In the genomic region with DNA sequence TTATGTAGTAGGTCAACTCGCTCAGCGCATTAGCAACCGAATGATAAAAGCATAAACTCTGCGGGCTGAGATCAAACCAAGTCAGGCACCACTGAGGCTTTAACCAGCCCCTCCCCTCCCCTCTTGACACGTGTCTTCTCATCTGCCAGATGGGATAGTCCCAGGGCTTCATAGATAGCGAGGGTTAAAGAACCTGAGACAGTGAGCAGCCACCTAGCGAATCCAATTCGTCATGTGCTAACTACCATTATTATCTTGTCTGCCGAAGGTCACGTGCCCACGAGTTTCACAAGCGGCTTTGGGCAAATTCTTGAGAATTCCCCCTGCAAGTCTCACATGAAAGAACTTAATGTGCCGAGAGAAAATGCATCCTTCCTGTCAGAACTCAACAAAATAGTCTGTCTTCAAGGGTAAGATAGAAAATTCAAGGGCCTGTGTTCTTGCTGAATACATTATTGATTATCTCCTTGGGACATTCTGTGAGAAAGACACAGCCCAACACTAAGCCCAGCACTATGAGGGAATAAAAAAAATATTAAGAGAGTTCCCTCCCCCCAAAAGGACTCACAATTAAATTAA, we compare ENCODE assay signal across 13 mouse cellular contexts. TPM values are rescaled to one million over a fixed set of nuclear protein-coding genes. Genes with fewer than 3 reads are reported as not detected.
DNase-seq lines count a peak whose midpoint lies in the region; ATAC-seq and TF ChIP-seq lines count a peak whose summit lies in the region.
"Had no signal": no experiment of that assay in that cellular context is flagged by ENCODE, and none has a peak within 500 bp of the region (broad histone marks: within the 10 kb centered on the region; RNA-seq: fewer than 3 reads in every experiment).

No protein-coding gene starts in this region.

- no peak for ATAC-seq in midbrain, embryonic 16.5 days
- ATAC-seq in hindbrain, embryonic 14.5 days (ENCODE audit: low FRiP score) = no peak
- ATAC-seq in neural tube, embryonic 14.5 days (ENCODE audit: low read depth) = no peak

- TF ChIP-seq POLR2A in MEL (IDR thresholded peaks at IDR 0.05; ENCODE audit: control insufficient read depth in 1 of 2, insufficient read depth in 1 of 2, low read depth in 1 of 2, low read length in 2 of 2, poor library complexity in 1 of 2) = peak in 1 of 2 experiments; percentile 60; a peak in 2 of 4 replicates

- TF ChIP-seq RAD21 in MEL (IDR thresholded peaks at IDR 0.05; ENCODE audit: low read depth, low read length) = no peak

- H3K27me3 ChIP-seq in midbrain, embryonic 16.5 days (ENCODE audit: control insufficient read depth, insufficient read depth, low read depth, low read length) = no peaks in the 10 kb centered on the region
- peaks cover 8% of the 10 kb centered on the region; the same call in 1 of the 2 replicates for H3K27me3 ChIP-seq in midbrain, embryonic 10.5 days (ENCODE audit: low read depth, poor library complexity, severe bottlenecking)
- no peaks in the 10 kb centered on the region for H3K27me3 ChIP-seq in MEL (ENCODE audit: control insufficient read depth in 1 of 2, insufficient read depth in 2 of 2, low read length in 2 of 2)
- H3K27me3 ChIP-seq in hindbrain, embryonic 14.5 days (ENCODE audit: control insufficient read depth, insufficient read depth, low read length) = no peaks in the 10 kb centered on the region
- no peaks in the 10 kb centered on the region for H3K27me3 ChIP-seq in neural tube, embryonic 14.5 days (ENCODE audit: control insufficient read depth, insufficient read depth, low read length)

- no peak for DNase-seq in midbrain, embryonic 10.5 days (ENCODE audit: low spot score)
- DNase-seq in MEL (ENCODE audit: low read depth, low spot score) = peak; percentile 97
- no peak for DNase-seq in hindbrain, embryonic 14.5 days (ENCODE audit: low spot score)
- DNase-seq in kidney, adult 18-20 months = no peak
- DNase-seq in kidney, adult 9 months = no peak
- DNase-seq: kidney, postnatal 14 days; lung, postnatal 14 days had no signal

- no peak overlapping the region for H3K9ac ChIP-seq in midbrain, embryonic 16.5 days (ENCODE audit: low read depth, low read length)
- H3K9ac ChIP-seq in MEL (ENCODE audit: control insufficient read depth, low read depth, low read length, poor library complexity, severe bottlenecking) = peak overlapping the region; percentile 55
- no peak overlapping the region; the same call in 1 of the 2 replicates for H3K9ac ChIP-seq in hindbrain, embryonic 14.5 days
- H3K9ac ChIP-seq in neural tube, embryonic 14.5 days (replicated peaks; ENCODE audit: low read depth, low read length) = peak overlapping the region; percentile 16; the same call in 1 of the 2 replicates

- H3K4me1 ChIP-seq in midbrain, embryonic 16.5 days (ENCODE audit: control insufficient read depth, insufficient read depth, low read length) = peaks cover 34% of the 10 kb centered on the region
- H3K4me1 ChIP-seq in midbrain, embryonic 10.5 days = peaks cover 55% of the 10 kb centered on the region
- peaks cover 2 to 27% of the 10 kb centered on the region in 2 experiments for H3K4me1 ChIP-seq in MEL (ENCODE audit: control insufficient read depth in 1 of 2, insufficient read depth in 2 of 2, low read length in 2 of 2)
- H3K4me1 ChIP-seq in hindbrain, embryonic 14.5 days (replicated peaks; ENCODE audit: control insufficient read depth, insufficient read depth, low read length) = peaks cover 31% of the 10 kb centered on the region
- peaks cover 23% of the 10 kb centered on the region for H3K4me1 ChIP-seq in neural tube, embryonic 14.5 days (ENCODE audit: control insufficient read depth, insufficient read depth, low read length)

- 0 out of 2 replicates have a peak overlapping the region, but pooled peaks have one; percentile 51 for H3K27ac ChIP-seq in midbrain, embryonic 16.5 days (ENCODE audit: low read length)
- no peak overlapping the region for H3K27ac ChIP-seq in midbrain, embryonic 10.5 days (replicated peaks)
- peak overlapping the region; percentile 61 for H3K27ac ChIP-seq in MEL (ENCODE audit: control insufficient read depth, low read depth, low read length)
- no peak overlapping the region for H3K27ac ChIP-seq in hindbrain, embryonic 14.5 days
- H3K27ac ChIP-seq in neural tube, embryonic 14.5 days (ENCODE audit: low read depth, low read length) = 0 out of 2 replicates have a peak overlapping the region, but pooled peaks have one; percentile 10
- H3K27ac ChIP-seq: heart, embryonic 10.5 days had no signal

- peak in 1 of 2 experiments; percentile 76; a peak in 2 of 4 replicates for TF ChIP-seq EP300 in MEL (IDR thresholded peaks at IDR 0.05; ENCODE audit: low read depth in 1 of 2, low read length in 2 of 2)

- peaks cover 12% of the 10 kb centered on the region for H3K36me3 ChIP-seq in midbrain, embryonic 16.5 days (ENCODE audit: control insufficient read depth, insufficient read depth, low read length)
- peaks cover 24% of the 10 kb centered on the region for H3K36me3 ChIP-seq in midbrain, embryonic 10.5 days
- H3K36me3 ChIP-seq in MEL (ENCODE audit: control insufficient read depth in 1 of 2, insufficient read depth in 2 of 2, low read length in 2 of 2) = peaks cover 11 to 33% of the 10 kb centered on the region in 2 experiments
- peaks cover 21% of the 10 kb centered on the region for H3K36me3 ChIP-seq in hindbrain, embryonic 14.5 days (replicated peaks; ENCODE audit: control insufficient read depth, insufficient read depth)
- peaks cover 19% of the 10 kb centered on the region for H3K36me3 ChIP-seq in neural tube, embryonic 14.5 days (ENCODE audit: control insufficient read depth, insufficient read depth, low read length)

- no peaks in the 10 kb centered on the region for H3K9me3 ChIP-seq in midbrain, embryonic 16.5 days (replicated peaks; ENCODE audit: control insufficient read depth, low read length, poor library complexity, severe bottlenecking)
- no peaks in the 10 kb centered on the region for H3K9me3 ChIP-seq in midbrain, embryonic 10.5 days (replicated peaks)
- H3K9me3 ChIP-seq in MEL (replicated peaks; ENCODE audit: insufficient read depth, low read length) = no peaks in the 10 kb centered on the region
- no peaks in the 10 kb centered on the region for H3K9me3 ChIP-seq in hindbrain, embryonic 14.5 days (ENCODE audit: control insufficient read depth, low read length)
- H3K9me3 ChIP-seq in neural tube, embryonic 14.5 days (ENCODE audit: control insufficient read depth, low read length) = no peaks in the 10 kb centered on the region
- H3K9me3 ChIP-seq: G1E; heart, embryonic 10.5 days had no signal

- 51% methylated on average over 13 of the region's 13 CpGs for WGBS in midbrain, embryonic 16.5 days
- WGBS in midbrain, embryonic 10.5 days = 74% methylated on average over 13 of the region's 13 CpGs
- WGBS in hindbrain, embryonic 14.5 days = 36% methylated on average over 13 of the region's 13 CpGs
- WGBS in neural tube, embryonic 14.5 days = 48% methylated on average over 13 of the region's 13 CpGs

- H3K4me3 ChIP-seq in midbrain, embryonic 16.5 days (ENCODE audit: low read depth, low read length) = no peak overlapping the region
- H3K4me3 ChIP-seq in midbrain, embryonic 10.5 days = no peak overlapping the region
- H3K4me3 ChIP-seq in MEL (ENCODE audit: control insufficient read depth in 1 of 2, insufficient read depth in 1 of 2, low read depth in 2 of 2, low read length in 2 of 2) = peak overlapping the region; percentile 12 to 19; a peak in 3 of 4 replicates
- no peak overlapping the region for H3K4me3 ChIP-seq in hindbrain, embryonic 14.5 days (replicated peaks; ENCODE audit: low read length)
- H3K4me3 ChIP-seq in neural tube, embryonic 14.5 days (ENCODE audit: low read depth, low read length) = no peak overlapping the region

- peak overlapping the region; percentile 16; the same call in 1 of the 2 replicates for H3K4me2 ChIP-seq in midbrain, embryonic 16.5 days (ENCODE audit: low read length)
- H3K4me2 ChIP-seq in hindbrain, embryonic 14.5 days (replicated peaks) = peak overlapping the region; percentile 84
- no peak overlapping the region for H3K4me2 ChIP-seq in neural tube, embryonic 14.5 days (ENCODE audit: low read depth, low read length)

- TF ChIP-seq CTCF in MEL (IDR thresholded peaks at IDR 0.05 in 2 of 3, conservative IDR thresholded peaks at IDR 0.05 in 1 of 3; ENCODE audit: control insufficient read depth in 1 of 3, insufficient read depth in 1 of 3, low read depth in 2 of 3, low read length in 3 of 3, poor library complexity in 1 of 3, severe bottlenecking in 1 of 3) = peak in 1 of 3 experiments; percentile 20; a peak in 2 of 6 replicates

- H3K79me2 ChIP-seq in MEL (ENCODE audit: control insufficient read depth, insufficient read depth, low read length, poor library complexity) = peaks cover 34% of the 10 kb centered on the region

RNA-seq across cellular contexts. Expression of a gene that starts 15.8 kb away (rescaled TPM):
- 26.4 and 29.3 TPM in 2 replicates for polyA plus RNA-seq in midbrain, embryonic 16.5 days (2015; fragmentation: Nextera tagmentation; extraction: Ambion mirVana)
- 2.5 and 2.8 TPM in 2 replicates for polyA plus RNA-seq in midbrain, embryonic 10.5 days (2016; fragmentation: Nextera tagmentation; extraction: Ambion mirVana)
- 2.1 and 2.2 TPM in 2 replicates for total RNA-seq in MEL (2012; rRNA removed)
- 1 to 10 TPM in 1 of 2 experiments, not detected in 1; 8.7 TPM for polyA plus RNA-seq in MEL (2012; ENCODE audit: insufficient read depth in 1 of 2, insufficient read length in 2 of 2, low read depth in 1 of 2, low replicate concordance in 2 of 2, missing spikeins in 1 of 2)
- 26.5 and 29.7 TPM in 2 replicates for polyA plus RNA-seq in hindbrain, embryonic 14.5 days (2014; fragmentation: Nextera tagmentation; extraction: Ambion mirVana)
- 23.7 and 29.1 TPM in 2 replicates for polyA plus RNA-seq in neural tube, embryonic 14.5 days (2014; fragmentation: Nextera tagmentation; extraction: Ambion mirVana)
- total RNA-seq: common myeloid progenitor, adult 5-6 weeks; G1E; hematopoietic stem cell, adult 5-6 weeks had no signal

RNA-seq across cellular contexts. Expression of a gene that starts 16.5 kb away (rescaled TPM):
- polyA plus RNA-seq in midbrain, embryonic 16.5 days (2015; fragmentation: Nextera tagmentation; extraction: Ambion mirVana) = 3.7 and 4.4 TPM in 2 replicates
- 0.65 and 0.77 TPM in 2 replicates for polyA plus RNA-seq in midbrain, embryonic 10.5 days (2016; fragmentation: Nextera tagmentation; extraction: Ambion mirVana)
- 50.0 and 72.2 TPM in 2 replicates for total RNA-seq in MEL (2012; rRNA removed)
- polyA plus RNA-seq in MEL (2012; ENCODE audit: insufficient read depth in 1 of 2, insufficient read length in 2 of 2, low read depth in 1 of 2, low replicate concordance in 2 of 2, missing spikeins in 1 of 2) = 10 to 100 TPM in 1 of 2 experiments, not detected in 1; 44.4 TPM
- polyA plus RNA-seq in hindbrain, embryonic 14.5 days (2014; fragmentation: Nextera tagmentation; extraction: Ambion mirVana) = 2.8 and 3.5 TPM in 2 replicates
- 2.7 and 3.1 TPM in 2 replicates for polyA plus RNA-seq in neural tube, embryonic 14.5 days (2014; fragmentation: Nextera tagmentation; extraction: Ambion mirVana)
- total RNA-seq: common myeloid progenitor, adult 5-6 weeks had no signal

RNA-seq across cellular contexts. Expression of a gene that starts 43.1 kb away (rescaled TPM):
- 0.93 and 1.2 TPM in 2 replicates for polyA plus RNA-seq in midbrain, embryonic 16.5 days (2015; fragmentation: Nextera tagmentation; extraction: Ambion mirVana)
- 2.5 and 3.3 TPM in 2 replicates for polyA plus RNA-seq in midbrain, embryonic 10.5 days (2016; fragmentation: Nextera tagmentation; extraction: Ambion mirVana)
- 6.4 and 7.7 TPM in 2 replicates for total RNA-seq in MEL (2012; rRNA removed)
- 10 to 100 TPM in 1 of 2 experiments, not detected in 1; 13.7 TPM for polyA plus RNA-seq in MEL (2012; ENCODE audit: insufficient read depth in 1 of 2, insufficient read length in 2 of 2, low read depth in 1 of 2, low replicate concordance in 2 of 2, missing spikeins in 1 of 2)
- polyA plus RNA-seq in hindbrain, embryonic 14.5 days (2014; fragmentation: Nextera tagmentation; extraction: Ambion mirVana) = 1.1 and 1.2 TPM in 2 replicates
- polyA plus RNA-seq in neural tube, embryonic 14.5 days (2014; fragmentation: Nextera tagmentation; extraction: Ambion mirVana) = 0.52 and 1.1 TPM in 2 replicates

Comparison
In these comparisons a context has a peak if more than half of its experiments do, and no peak if none do; other contexts are left out.
1. H3K27ac ChIP-seq: peak in midbrain, embryonic 16.5 days (single experiment), MEL (single experiment) and neural tube, embryonic 14.5 days (single experiment); none in midbrain, embryonic 10.5 days (single experiment) and hindbrain, embryonic 14.5 days (single experiment).
2. H3K4me3 ChIP-seq: peak in MEL (2 of 2); none in midbrain, embryonic 16.5 days (single experiment), midbrain, embryonic 10.5 days (single experiment), hindbrain, embryonic 14.5 days (single experiment) and neural tube, embryonic 14.5 days (single experiment).
3. H3K9ac ChIP-seq: peak in MEL (single experiment) and neural tube, embryonic 14.5 days (single experiment); none in midbrain, embryonic 16.5 days (single experiment) and hindbrain, embryonic 14.5 days (single experiment).